Mouse (Mus musculus): ENCODE data around the gene Atpaf2. TPM values are rescaled to one million over a fixed set of nuclear protein-coding genes. Genes with fewer than 3 reads are reported as not detected.
A peak's percentile ranks its signal among the peaks of the same experiment; 100 is the strongest.
"Not testable (repeated sequence)": the region's sequence is repeated elsewhere in the genome, so short reads cannot be mapped to it uniquely, and the experiment has no call there.

The Atpaf2 gene
- 44.1 and 45.8 TPM in 2 replicates for polyA plus RNA-seq (2014; fragmentation: Nextera tagmentation; extraction: Ambion mirVana)

GRCm38 (mm10) chr11:60417717-60418472 is at the start of gene Atpaf2:
TSS of gene Atpaf2 (minus strand) at chr11:60418457.
- ATAC-seq (ENCODE audit: low read depth), result peak; percentile 54
- Histone ChIP-seq H3K9me3 (ENCODE audit: control insufficient read depth, low read length) (no peaks in the 10 kb centered on the region), H3K9ac (replicated peaks; ENCODE audit: low read depth, low read length) (peak within 1 kb of the TSS; percentile 83), H3K27me3 (ENCODE audit: control insufficient read depth, insufficient read depth, low read length) (no peaks in the 10 kb centered on the region), H3K36me3 (ENCODE audit: control insufficient read depth, insufficient read depth, low read length) (no peaks in the 10 kb centered on the region), H3K4me3 (ENCODE audit: low read depth, low read length) (peak within 1 kb of the TSS; percentile 85), H3K4me1 (ENCODE audit: control insufficient read depth, insufficient read depth, low read length) (peaks cover 18% of the 10 kb centered on the region), H3K27ac (ENCODE audit: low read depth, low read length) (peak within 1 kb of the TSS; percentile 86), H3K4me2 (ENCODE audit: low read depth, low read length) (peak within 1 kb of the TSS; percentile 94)
- under 1% methylated on average over 35 of the region's 39 CpGs for WGBS

- no peak overlapping the region for H3K4me3 ChIP-seq (ENCODE audit: low read depth, low read length)
- H3K36me3 ChIP-seq (ENCODE audit: control insufficient read depth, insufficient read depth, low read length), result peaks cover 60% of the 10 kb centered on the region
- H3K9me3 ChIP-seq (ENCODE audit: control insufficient read depth, low read length), result no peaks in the 10 kb centered on the region
- 98% methylated on average over 2 of the region's 2 CpGs for WGBS
- ATAC-seq (ENCODE audit: low read depth), result no peak
- H3K9ac ChIP-seq (replicated peaks; ENCODE audit: low read depth, low read length), result no peak overlapping the region
- H3K27me3 ChIP-seq (ENCODE audit: control insufficient read depth, insufficient read depth, low read length), result no peaks in the 10 kb centered on the region
- H3K27ac ChIP-seq (ENCODE audit: low read depth, low read length), result no peak overlapping the region
- H3K4me1 ChIP-seq (ENCODE audit: control insufficient read depth, insufficient read depth, low read length), result no peaks in the 10 kb centered on the region
- no peak overlapping the region for H3K4me2 ChIP-seq (ENCODE audit: low read depth, low read length)
Measured at GRCm38 (mm10) chr11:60465943-60466380, 47.7 kb upstream of the Atpaf2 start.

- no peaks in the 10 kb centered on the region for H3K9me3 ChIP-seq (ENCODE audit: control insufficient read depth, low read length)
- H3K27ac ChIP-seq (ENCODE audit: low read depth, low read length), result no peak overlapping the region
- no peaks in the 10 kb centered on the region for H3K27me3 ChIP-seq (ENCODE audit: control insufficient read depth, insufficient read depth, low read length)
- peaks cover 52% of the 10 kb centered on the region for H3K36me3 ChIP-seq (ENCODE audit: control insufficient read depth, insufficient read depth, low read length)
- H3K4me3 ChIP-seq (ENCODE audit: low read depth, low read length), result no peak overlapping the region
- 100% methylated on average over 1 of the region's 1 CpGs for WGBS
- no peak overlapping the region for H3K9ac ChIP-seq (replicated peaks; ENCODE audit: low read depth, low read length)
- H3K4me1 ChIP-seq (ENCODE audit: control insufficient read depth, insufficient read depth, low read length), result peaks cover 5% of the 10 kb centered on the region
- no peak for ATAC-seq (ENCODE audit: low read depth)
- no peak overlapping the region for H3K4me2 ChIP-seq (ENCODE audit: low read depth, low read length)
Measured at GRCm38 (mm10) chr11:60457973-60458372, 39.7 kb upstream of the Atpaf2 start.

GRCm38 (mm10) chr11:60454745-60455087 is 36.5 kb upstream of the Atpaf2 start:
- Histone ChIP-seq H3K36me3 (ENCODE audit: control insufficient read depth, insufficient read depth, low read length) (peaks cover 22% of the 10 kb centered on the region; the same call in 1 of the 2 replicates), H3K9ac (replicated peaks; ENCODE audit: low read depth, low read length) (peak overlapping the region; percentile 66), H3K4me1 (ENCODE audit: control insufficient read depth, insufficient read depth, low read length) (peaks cover 5% of the 10 kb centered on the region), H3K27me3 (ENCODE audit: control insufficient read depth, insufficient read depth, low read length) (no peaks in the 10 kb centered on the region), H3K27ac (ENCODE audit: low read depth, low read length) (peak overlapping the region; percentile 1; the same call in 1 of the 2 replicates), H3K9me3 (ENCODE audit: control insufficient read depth, low read length) (no peaks in the 10 kb centered on the region), H3K4me2 (ENCODE audit: low read depth, low read length) (peak overlapping the region; percentile 77), H3K4me3 (ENCODE audit: low read depth, low read length) (peak overlapping the region; percentile 53)
- under 1% methylated on average over 17 of the region's 17 CpGs for WGBS
- ATAC-seq (ENCODE audit: low read depth), result peak; percentile 28; the same call in 1 of the 2 replicates

- H3K27me3 ChIP-seq (ENCODE audit: control insufficient read depth, insufficient read depth, low read length), result no peaks in the 10 kb centered on the region
- 5% methylated on average over 27 of the region's 27 CpGs for WGBS
- H3K4me1 ChIP-seq (ENCODE audit: control insufficient read depth, insufficient read depth, low read length), result peaks cover 5% of the 10 kb centered on the region
- peak within 1 kb of the TSS; percentile 53 for H3K4me3 ChIP-seq (ENCODE audit: low read depth, low read length)
- H3K36me3 ChIP-seq (ENCODE audit: control insufficient read depth, insufficient read depth, low read length), result peaks cover 18% of the 10 kb centered on the region; the same call in 1 of the 2 replicates
- peak within 1 kb of the TSS; percentile 36; the same call in 1 of the 2 replicates for H3K27ac ChIP-seq (ENCODE audit: low read depth, low read length)
- no peaks in the 10 kb centered on the region for H3K9me3 ChIP-seq (ENCODE audit: control insufficient read depth, low read length)
- H3K4me2 ChIP-seq (ENCODE audit: low read depth, low read length), result peak within 1 kb of the TSS; percentile 77
- peak within 1 kb of the TSS; percentile 66 for H3K9ac ChIP-seq (replicated peaks; ENCODE audit: low read depth, low read length)
- ATAC-seq (ENCODE audit: low read depth), result peak; percentile 97
Measured at GRCm38 (mm10) chr11:60454080-60454744, 36.0 kb upstream of the Atpaf2 start, which contains the start of gene Drg2. TSS of gene Drg2 (plus strand) at chr11:60454591.

- Histone ChIP-seq H3K36me3 (ENCODE audit: control insufficient read depth, insufficient read depth, low read length) (peaks cover 28% of the 10 kb centered on the region; the same call in 1 of the 2 replicates), H3K9me3 (ENCODE audit: control insufficient read depth, low read length) (no peaks in the 10 kb centered on the region), H3K27me3 (ENCODE audit: control insufficient read depth, insufficient read depth, low read length) (no peaks in the 10 kb centered on the region), H3K9ac (replicated peaks; ENCODE audit: low read depth, low read length) (no peak overlapping the region), H3K27ac (ENCODE audit: low read depth, low read length) (no peak overlapping the region), H3K4me3 (ENCODE audit: low read depth, low read length) (no peak overlapping the region), H3K4me1 (ENCODE audit: control insufficient read depth, insufficient read depth, low read length) (no peaks in the 10 kb centered on the region), H3K4me2 (ENCODE audit: low read depth, low read length) (no peak overlapping the region)
- WGBS, result 70% methylated on average over 4 of the region's 4 CpGs
- no peak for ATAC-seq (ENCODE audit: low read depth)
Measured at GRCm38 (mm10) chr11:60444007-60444406, 25.8 kb upstream of the Atpaf2 start.

- H3K4me2 ChIP-seq (ENCODE audit: low read depth, low read length), result no peak overlapping the region
- no peak overlapping the region for H3K27ac ChIP-seq (ENCODE audit: low read depth, low read length)
- WGBS, result 88% methylated on average over 6 of the region's 6 CpGs
- no peak overlapping the region for H3K9ac ChIP-seq (replicated peaks; ENCODE audit: low read depth, low read length)
- H3K27me3 ChIP-seq (ENCODE audit: control insufficient read depth, insufficient read depth, low read length), result no peaks in the 10 kb centered on the region
- no peaks in the 10 kb centered on the region for H3K9me3 ChIP-seq (ENCODE audit: control insufficient read depth, low read length)
- ATAC-seq (ENCODE audit: low read depth), result no peak
- no peak overlapping the region for H3K4me3 ChIP-seq (ENCODE audit: low read depth, low read length)
- no peaks in the 10 kb centered on the region for H3K4me1 ChIP-seq (ENCODE audit: control insufficient read depth, insufficient read depth, low read length)
- H3K36me3 ChIP-seq (ENCODE audit: control insufficient read depth, insufficient read depth, low read length), result peaks cover 36% of the 10 kb centered on the region
Measured at GRCm38 (mm10) chr11:60442896-60443295, 24.6 kb upstream of the Atpaf2 start.

GRCm38 (mm10) chr11:60440176-60440575 is 21.9 kb upstream of the Atpaf2 start:
- peaks cover 43% of the 10 kb centered on the region for H3K36me3 ChIP-seq (ENCODE audit: control insufficient read depth, insufficient read depth, low read length)
- no peaks in the 10 kb centered on the region for H3K27me3 ChIP-seq (ENCODE audit: control insufficient read depth, insufficient read depth, low read length)
- ATAC-seq (ENCODE audit: low read depth), result no peak
- no peaks in the 10 kb centered on the region for H3K4me1 ChIP-seq (ENCODE audit: control insufficient read depth, insufficient read depth, low read length)
- H3K9me3 ChIP-seq (ENCODE audit: control insufficient read depth, low read length), result no peaks in the 10 kb centered on the region
- H3K4me2 ChIP-seq (ENCODE audit: low read depth, low read length), result no peak overlapping the region
- H3K9ac ChIP-seq (replicated peaks; ENCODE audit: low read depth, low read length), result no peak overlapping the region
- H3K4me3 ChIP-seq (ENCODE audit: low read depth, low read length), result no peak overlapping the region
- WGBS, result 49% methylated on average over 7 of the region's 7 CpGs
- H3K27ac ChIP-seq (ENCODE audit: low read depth, low read length), result no peak overlapping the region

GRCm38 (mm10) chr11:60439621-60440020 is 21.4 kb upstream of the Atpaf2 start:
- not testable (repeated sequence) for H3K27me3 ChIP-seq (ENCODE audit: control insufficient read depth, insufficient read depth, low read length); H3K4me1 ChIP-seq (ENCODE audit: control insufficient read depth, insufficient read depth, low read length); H3K4me3 ChIP-seq (ENCODE audit: low read depth, low read length); H3K9me3 ChIP-seq (ENCODE audit: control insufficient read depth, low read length); ATAC-seq (ENCODE audit: low read depth); H3K9ac ChIP-seq (replicated peaks; ENCODE audit: low read depth, low read length); H3K4me2 ChIP-seq (ENCODE audit: low read depth, low read length); H3K27ac ChIP-seq (ENCODE audit: low read depth, low read length)
- whole genome bisulfite sequencing, result 21% methylated on average over 1 of the region's 1 CpGs
- H3K36me3 ChIP-seq (ENCODE audit: control insufficient read depth, insufficient read depth, low read length), result peaks cover 43% of the 10 kb centered on the region

Data from neural tube, embryonic 14.5 days (tissue).